Mouse (Mus musculus): ENCODE results near the gene Dnmt3l.

The Dnmt3l gene

DNA sequence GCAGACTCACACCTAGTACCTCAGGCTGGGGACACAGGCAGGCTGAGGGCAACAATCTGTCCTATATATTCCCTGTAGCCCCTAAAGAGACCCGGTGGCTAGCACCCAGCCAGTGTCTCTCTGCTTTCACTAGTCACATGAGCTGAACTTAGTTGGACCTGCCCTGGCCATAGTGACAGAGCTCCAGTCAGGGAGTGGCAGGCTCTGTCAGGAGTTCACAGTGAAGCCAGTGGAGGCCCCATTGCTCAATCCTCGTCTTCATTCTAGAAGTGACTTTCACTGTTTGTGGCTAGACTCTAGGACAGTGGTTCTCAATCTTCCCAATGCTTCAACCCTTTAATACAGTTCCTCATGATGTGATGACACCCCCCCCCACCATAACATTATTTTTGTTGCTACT lies 9.8 kb upstream of the Dnmt3l start:
- no peak for DNase-seq (ENCODE audit: low spot score in 2 of 2)

- no peak for DNase-seq (ENCODE audit: low spot score in 2 of 2)
These were observed 4.6 kb upstream of the Dnmt3l start for GRCm38 (mm10) chr10:78037139-78037538.

DNA sequence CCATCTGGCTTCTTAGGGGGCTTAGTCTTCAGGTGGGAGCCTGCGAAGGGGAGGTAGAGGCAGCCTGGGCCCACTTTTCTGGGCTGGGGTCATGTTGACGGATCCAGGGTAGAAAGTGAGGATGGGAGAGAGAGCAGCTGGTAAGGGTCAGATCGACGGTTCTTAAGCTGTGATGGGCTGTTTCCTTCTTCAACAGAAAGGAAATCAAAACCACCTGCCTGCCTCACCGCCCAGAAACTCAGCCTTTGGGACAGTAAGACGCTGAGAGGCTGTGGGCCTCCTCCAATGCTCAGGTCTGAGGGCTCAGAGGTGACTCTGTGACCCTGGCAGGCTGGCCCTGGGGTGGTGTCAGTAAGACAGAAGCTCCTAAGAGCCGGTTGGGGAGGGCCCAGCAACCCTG lies 349 bp downstream of the Dnmt3l start:
- DNase-seq (ENCODE audit: low spot score in 2 of 2) = no peak

GRCm38 (mm10) chr10:78042697-78043405 lies 1.1 kb downstream of the Dnmt3l start:
- DNase-seq (ENCODE audit: low spot score in 2 of 2) = peak; percentile 56 to 62

DNA sequence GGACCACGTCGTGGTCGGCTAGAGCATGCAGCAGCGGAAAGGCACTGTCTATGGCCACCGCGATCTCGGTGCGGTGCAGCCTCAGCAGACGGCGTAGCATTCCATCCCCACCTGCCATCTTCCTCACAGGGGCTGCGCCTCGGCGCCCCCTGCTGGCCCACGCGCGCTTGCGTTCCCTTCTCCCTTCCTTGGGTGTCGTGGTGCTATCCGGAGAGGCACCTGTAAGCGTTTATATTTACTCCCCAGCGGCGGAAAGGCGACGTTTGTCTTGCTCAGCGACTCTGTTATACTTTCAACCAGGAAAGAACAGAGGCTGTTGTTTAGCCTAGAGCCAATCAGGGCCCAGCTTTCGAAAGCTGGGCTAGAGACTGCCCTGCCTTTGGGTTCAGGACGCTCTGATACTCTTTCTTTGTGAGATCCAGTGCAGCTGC lies 1.7 kb downstream of the Dnmt3l start, which contains the start of gene Aire:
Gene Aire (minus strand): TSS at position 205 of the 431 bp plus-strand sequence.
- peak; percentile 55 to 71 for DNase-seq (ENCODE audit: low spot score in 2 of 2)

- no peak for DNase-seq (ENCODE audit: low spot score in 2 of 2)
These were observed 2.8 kb downstream of the Dnmt3l start for GRCm38 (mm10) chr10:78044531-78044930.

GRCm38 (mm10) chr10:78046388-78046787 lies 4.6 kb downstream of the Dnmt3l start:
- DNase-seq (ENCODE audit: low spot score in 2 of 2) = no peak

- DNase-seq (ENCODE audit: low spot score in 2 of 2) = no peak
These were observed 6.4 kb downstream of the Dnmt3l start for GRCm38 (mm10) chr10:78048061-78048730.

- DNase-seq (ENCODE audit: low spot score in 2 of 2) = no peak
These were observed 7.8 kb downstream of the Dnmt3l start for GRCm38 (mm10) chr10:78049519-78050035.

GRCm38 (mm10) chr10:78054633-78055565 lies 13.2 kb downstream of the Dnmt3l start:
- no peak for DNase-seq (ENCODE audit: low spot score in 2 of 2)

GRCm38 (mm10) chr10:78057056-78057455 lies 15.3 kb downstream of the Dnmt3l start:
- no peak for DNase-seq (ENCODE audit: low spot score in 2 of 2)

- no peak for DNase-seq (ENCODE audit: low spot score in 2 of 2)
These were observed 21.4 kb downstream of the Dnmt3l start for GRCm38 (mm10) chr10:78063122-78063521.

DNA sequence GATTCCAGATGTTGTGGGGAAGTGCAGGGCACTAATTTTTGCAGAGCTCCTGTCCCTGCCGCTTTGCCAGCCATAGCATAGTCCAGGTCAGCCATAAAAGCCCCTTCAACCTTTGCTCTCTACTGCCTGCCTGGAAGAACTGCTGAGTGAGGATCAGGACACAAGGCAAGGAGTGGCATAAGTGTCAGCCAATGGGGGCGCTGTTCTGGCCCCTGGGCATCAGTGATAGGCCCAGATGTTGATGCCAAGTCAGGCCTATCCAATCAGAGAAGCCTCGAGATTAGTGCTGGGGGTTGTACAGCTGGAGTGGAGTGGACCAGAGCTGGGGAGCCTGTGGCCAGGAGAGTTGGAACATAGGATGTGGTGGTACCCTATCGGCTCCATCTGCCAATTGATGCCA lies 25.5 kb downstream of the Dnmt3l start:
- DNase-seq (ENCODE audit: low spot score in 2 of 2) = peak; percentile 27 to 41

DNA sequence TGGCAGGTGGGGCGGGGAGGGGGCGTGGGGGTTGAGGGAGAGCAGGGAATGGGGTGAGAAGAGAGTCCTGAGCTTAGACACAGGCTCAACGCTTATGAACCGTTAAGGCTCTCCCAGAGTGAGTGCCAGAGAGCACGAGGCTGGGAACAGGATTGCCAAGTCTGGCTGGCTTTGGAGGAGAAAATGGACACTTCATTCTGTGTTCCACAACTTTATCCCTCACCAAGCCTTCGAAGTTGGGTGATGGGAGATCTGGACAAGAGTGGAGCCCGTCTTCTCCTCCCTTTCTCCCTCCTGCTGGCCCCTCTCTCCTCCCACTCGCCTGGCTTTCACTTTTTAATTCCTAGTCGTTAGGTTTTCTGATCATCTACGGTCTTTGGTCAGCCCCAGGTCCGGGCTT lies 26.8 kb downstream of the Dnmt3l start:
- no peak for DNase-seq (ENCODE audit: low spot score in 2 of 2)

DNA sequence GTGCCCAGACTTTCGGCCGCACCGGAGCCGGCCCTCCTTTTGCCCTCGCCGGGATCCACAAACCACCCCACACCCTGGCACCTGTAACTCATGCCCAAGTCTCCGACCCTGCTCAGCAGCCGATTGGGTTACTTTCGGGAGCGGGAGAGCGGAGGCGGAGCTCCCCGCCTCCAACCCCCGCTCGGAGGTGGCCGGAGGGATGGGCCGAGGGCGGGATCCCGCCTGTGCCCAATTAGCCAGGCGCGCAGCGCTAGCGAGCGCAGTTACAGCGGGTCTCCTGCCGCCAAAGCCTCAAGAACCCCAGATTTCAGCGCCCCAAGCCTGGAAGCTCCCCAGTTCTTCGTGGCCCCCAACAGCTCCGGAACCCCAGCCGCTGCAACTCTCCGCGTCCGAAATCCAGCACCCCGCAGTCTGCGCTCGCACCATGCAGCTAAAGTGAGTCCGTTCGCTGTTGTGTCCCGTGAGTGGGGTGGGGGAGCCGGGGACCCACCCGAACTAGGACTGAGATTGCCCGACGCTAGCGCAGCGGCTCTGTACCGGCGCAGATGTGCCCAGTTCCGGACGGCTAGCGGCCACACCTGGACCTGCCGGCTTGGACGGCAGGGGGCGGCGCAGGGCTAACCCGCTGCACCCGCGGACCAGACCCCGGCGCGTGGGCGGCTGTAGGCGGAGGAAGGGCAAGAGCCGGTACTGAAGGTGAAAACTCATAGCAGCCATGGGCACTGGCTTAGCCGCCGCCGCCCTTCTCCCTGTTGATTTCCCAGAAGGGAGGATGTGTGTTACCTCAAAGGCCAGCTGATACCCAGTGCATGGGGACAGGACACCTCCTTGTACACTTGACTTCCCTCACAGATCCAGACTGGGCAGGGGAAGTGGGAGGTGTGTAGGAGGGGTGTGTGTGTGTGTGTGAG lies 27.6 kb downstream of the Dnmt3l start, which contains the start of gene Icosl:
Gene Icosl (plus strand): TSS at position 202 of the 911 bp plus-strand sequence.
- peak; percentile 51 to 65 for DNase-seq (ENCODE audit: low spot score in 2 of 2)

DNA sequence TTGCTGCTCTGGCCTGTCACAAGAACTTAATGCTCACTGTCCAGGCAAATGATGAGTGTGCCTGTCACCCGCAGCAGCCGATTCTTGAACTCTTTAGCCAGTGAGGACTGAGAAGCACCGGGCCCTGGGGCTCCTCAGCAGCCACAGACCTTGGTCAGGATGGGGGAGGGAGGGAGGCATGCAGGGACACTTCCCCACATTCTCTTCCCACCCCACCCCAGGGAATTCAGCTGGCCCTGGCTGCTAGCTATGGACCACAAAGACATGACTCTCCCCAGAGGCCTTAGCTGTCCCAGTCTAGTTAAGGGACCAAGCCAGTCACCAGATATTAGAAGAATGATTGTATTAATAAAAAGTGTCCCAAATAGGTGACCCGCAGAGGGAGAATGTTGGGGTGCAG lies 32.4 kb downstream of the Dnmt3l start:
- no peak for DNase-seq (ENCODE audit: low spot score in 2 of 2)

- no peak for DNase-seq (ENCODE audit: low spot score in 2 of 2)
These were observed 33.2 kb downstream of the Dnmt3l start for GRCm38 (mm10) chr10:78074977-78075376.

- DNase-seq (ENCODE audit: low spot score in 2 of 2) = no peak
These were observed 36.1 kb downstream of the Dnmt3l start for GRCm38 (mm10) chr10:78077862-78078261.

DNA sequence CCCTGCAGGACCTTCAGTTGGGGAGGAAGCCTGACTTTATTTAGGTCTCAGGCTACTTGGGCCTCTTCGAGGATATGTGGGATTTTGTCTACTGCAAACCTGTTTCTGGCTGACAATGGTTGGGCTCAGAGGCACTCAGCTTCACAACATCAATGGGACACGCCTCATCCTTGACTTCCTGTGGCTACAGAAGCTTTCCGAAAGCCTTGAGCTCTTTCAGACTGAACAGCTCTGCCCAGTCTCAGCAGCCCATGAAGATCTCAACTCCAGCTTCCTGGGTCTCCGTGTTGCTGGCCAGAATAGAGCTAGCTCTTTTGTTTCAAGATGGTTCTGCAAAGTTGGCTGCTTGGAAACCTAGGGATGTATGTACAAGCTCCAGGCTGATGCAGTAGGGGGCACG lies 36.5 kb downstream of the Dnmt3l start:
- no peak for DNase-seq (ENCODE audit: low spot score in 2 of 2)

- DNase-seq (ENCODE audit: low spot score in 2 of 2) = no peak
These were observed 38.3 kb downstream of the Dnmt3l start for GRCm38 (mm10) chr10:78079955-78080591.

All from right cerebral cortex, postnatal 10 days (tissue).